Mouse (Mus musculus): ENCODE results near the gene Cmc4. TPM values are rescaled to one million over a fixed set of nuclear protein-coding genes. Genes with fewer than 3 reads are reported as not detected.

The Cmc4 gene
- total RNA-seq (2021): 1 to 10 TPM; 9.4 to 9.7 TPM
- long read RNA-seq, experiment 1, partial matches to known transcripts: 0 of 6 reads
- long read RNA-seq, experiment 1, other reads (novel, unspliced or antisense): 1 of 6 reads
- long read RNA-seq, experiment 2, partial matches to known transcripts: 0 of 5 reads
- long read RNA-seq, experiment 2, other reads (novel, unspliced or antisense): 1 of 5 reads

GRCm38 (mm10) chrX:75415936-75416785 lies at the start of gene Cmc4, which contains the start of the genes Mtcp1 and Brcc3:
Gene Cmc4, minus strand, starts transcription at chrX:75416584.
Gene Mtcp1, minus strand, starts transcription at chrX:75416588.
Gene Brcc3, plus strand, starts transcription at chrX:75416628.
- no peak for TF ChIP-seq CTCF (IDR thresholded peaks at IDR 0.05)
- intact Hi-C loops (cut with DNase I): loop anchor here (5.0 kb wide), 1 partner anchor 34 kb away; the partner anchor contains the start of genes F8 and Fundc2
- peak within 1 kb of the TSS; percentile 90 for H3K27ac ChIP-seq
- peak within 1 kb of the TSS; percentile 76 for H3K4me3 ChIP-seq
- DNase-seq: peak; percentile 93

GRCm38 (mm10) chrX:75454597-75454996 lies 38.2 kb upstream of the Cmc4 start:
- no peak for TF ChIP-seq CTCF (IDR thresholded peaks at IDR 0.05)
- no peak overlapping the region for H3K4me3 ChIP-seq
- H3K27ac ChIP-seq: no peak overlapping the region
- intact Hi-C loops (cut with DNase I): no loop called here
- DNase-seq: no peak

- intact Hi-C loops (cut with DNase I): no loop called here
- DNase-seq: no peak
- no peak for TF ChIP-seq CTCF (IDR thresholded peaks at IDR 0.05)
- no peak overlapping the region for H3K27ac ChIP-seq
- no peak overlapping the region for H3K4me3 ChIP-seq
Observed at GRCm38 (mm10) chrX:75409711-75410110, 6.7 kb downstream of the Cmc4 start.

GRCm38 (mm10) chrX:75403350-75403749 lies 13.0 kb downstream of the Cmc4 start:
- intact Hi-C loops (cut with DNase I): no loop called here
- H3K27ac ChIP-seq: no peak overlapping the region
- no peak for TF ChIP-seq CTCF (IDR thresholded peaks at IDR 0.05)

GRCm38 (mm10) chrX:75402668-75403067 lies 13.7 kb downstream of the Cmc4 start:
- intact Hi-C loops (cut with DNase I): no loop called here
- Histone ChIP-seq H3K4me3 (no peak overlapping the region), H3K27ac (no peak overlapping the region)
- DNase-seq: no peak
- TF ChIP-seq CTCF (IDR thresholded peaks at IDR 0.05): no peak

More at GRCm38 (mm10) chrX:75403350-75403749, 13.0 kb downstream of the Cmc4 start:
- DNase-seq: no peak
- H3K4me3 ChIP-seq: no peak overlapping the region

GRCm38 (mm10) chrX:75399471-75399870 lies 16.9 kb downstream of the Cmc4 start:
- intact Hi-C loops (cut with DNase I): no loop called here
- TF ChIP-seq CTCF (IDR thresholded peaks at IDR 0.05): no peak
- DNase-seq: no peak
- Histone ChIP-seq H3K4me3 (no peak overlapping the region), H3K27ac (no peak overlapping the region)

GRCm38 (mm10) chrX:75382195-75382771 lies 34.1 kb downstream of the Cmc4 start, which contains the start of the genes Fundc2 and F8:
Gene Fundc2, plus strand, starts transcription at chrX:75382399.
Gene F8, minus strand, starts transcription at chrX:75382615.
- peak within 1 kb of the TSS; percentile 93 for H3K27ac ChIP-seq
- H3K4me3 ChIP-seq: peak within 1 kb of the TSS; percentile 82
- peak; percentile 87 for DNase-seq
- intact Hi-C loops (cut with DNase I): loop anchor here (5.0 kb wide), 2 partner anchors 35 to 250 kb away; partner anchors contain the start of genes Brcc3, Cmc4, Mpp1 and Mtcp1
- TF ChIP-seq CTCF (IDR thresholded peaks at IDR 0.05): no peak

GRCm38 (mm10) chrX:75381699-75382098 lies 34.7 kb downstream of the Cmc4 start:
- intact Hi-C loops (cut with DNase I): loop anchor here (5.0 kb wide), 2 partner anchors 36 to 249 kb away; partner anchors contain the start of genes Brcc3, Cmc4, Mpp1 and Mtcp1
- H3K27ac ChIP-seq: peak overlapping the region; percentile 93

GRCm38 (mm10) chrX:75381176-75381575 lies 35.2 kb downstream of the Cmc4 start:
- no peak for TF ChIP-seq CTCF (IDR thresholded peaks at IDR 0.05)
- DNase-seq: no peak
- no peak overlapping the region for H3K4me3 ChIP-seq
- intact Hi-C loops (cut with DNase I): loop anchor here (5.0 kb wide), 2 partner anchors 36 to 249 kb away; partner anchors contain the start of genes Brcc3, Cmc4, Mpp1 and Mtcp1
- peak overlapping the region; percentile 93; the same call in 1 of the 2 replicates for H3K27ac ChIP-seq

More at GRCm38 (mm10) chrX:75381699-75382098, 34.7 kb downstream of the Cmc4 start:
- H3K4me3 ChIP-seq: peak overlapping the region; percentile 82
- DNase-seq: no peak
- no peak for TF ChIP-seq CTCF (IDR thresholded peaks at IDR 0.05)

GRCm38 (mm10) chrX:75376815-75377214 lies 39.6 kb downstream of the Cmc4 start:
- H3K4me3 ChIP-seq: no peak overlapping the region
- no peak overlapping the region for H3K27ac ChIP-seq
- DNase-seq: no peak
- intact Hi-C loops (cut with DNase I): no loop called here
- no peak for TF ChIP-seq CTCF (IDR thresholded peaks at IDR 0.05)

- Histone ChIP-seq H3K4me3 (no peak overlapping the region), H3K27ac (no peak overlapping the region)
- TF ChIP-seq CTCF (IDR thresholded peaks at IDR 0.05): no peak
- intact Hi-C loops (cut with DNase I): no loop called here
- DNase-seq: no peak
Observed at GRCm38 (mm10) chrX:75372666-75373425, 43.5 kb downstream of the Cmc4 start.

- TF ChIP-seq CTCF (IDR thresholded peaks at IDR 0.05): no peak
- Histone ChIP-seq H3K4me3 (no peak overlapping the region), H3K27ac (no peak overlapping the region)
- intact Hi-C loops (cut with DNase I): no loop called here
- DNase-seq: no peak
Observed at GRCm38 (mm10) chrX:75370197-75370596, 46.2 kb downstream of the Cmc4 start.

Other genes starting within 250 kb of the Cmc4 start
- 100 to 1,000 TPM; 239 to 264 TPM for gene Fundc2, start 34.2 kb downstream of the Cmc4 start, total RNA-seq (2021)
- 1 to 10 TPM in 1 of 2 experiments, under 1 TPM in 1; 0.99 to 1.1 TPM for gene F8, start 34.0 kb downstream of the Cmc4 start, total RNA-seq (2021)
- gene Mtcp1, start within 50 bp of the Cmc4 start, total RNA-seq (2021): 1 to 10 TPM; 3.1 to 3.7 TPM
- gene Brcc3, start within 50 bp of the Cmc4 start, total RNA-seq (2021): 10 to 100 TPM; 19.8 to 23.2 TPM
- gene Vbp1, start 97.7 kb upstream of the Cmc4 start, total RNA-seq (2021): 10 to 100 TPM; 36.9 to 46.6 TPM
- under 1 TPM; 0.08 TPM for gene Rab39b, start 161.6 kb upstream of the Cmc4 start, total RNA-seq (2021)

All from gastrocnemius, adult 2 months (tissue).